Mouse (Mus musculus): ENCODE measurements around the gene Spink2. TPM values are rescaled to one million over a fixed set of nuclear protein-coding genes. Genes with fewer than 3 reads are reported as not detected.
"Not testable (repeated sequence)": the region's sequence is repeated elsewhere in the genome, so short reads cannot be mapped to it uniquely, and the experiment has no call there.

Gene Spink2
- polyA plus RNA-seq, 1 experiment from 2014 or later: 0.32 TPM

- DNase-seq: peak; percentile 75
- WGBS: 45% methylated on average over 3 of the region's 3 CpGs
These were observed 17.3 kb downstream of the Spink2 start for GRCm38 (mm10) chr5:77193951-77194350.

GRCm38 (mm10) chr5:77193266-77193665, 18.0 kb downstream of the Spink2 start:
- no peak overlapping the region for H3K9ac ChIP-seq
- H3K4me3 ChIP-seq (ENCODE audit: low read depth, low read length): no peak overlapping the region
- peak; percentile 24 for DNase-seq
- no peak overlapping the region for H3K27ac ChIP-seq (ENCODE audit: low read depth)
- no peaks in the 10 kb centered on the region for H3K36me3 ChIP-seq (ENCODE audit: insufficient read depth)
- ATAC-seq (ENCODE audit: insufficient read depth): no peak
- no peak overlapping the region for H3K4me2 ChIP-seq
- WGBS: 59% methylated on average over 4 of the region's 4 CpGs
- no peaks in the 10 kb centered on the region for H3K9me3 ChIP-seq (ENCODE audit: low read depth, low read length)
- no peaks in the 10 kb centered on the region for H3K27me3 ChIP-seq (ENCODE audit: insufficient read depth, low read length)
- no peaks in the 10 kb centered on the region for H3K4me1 ChIP-seq (ENCODE audit: insufficient read depth)
- TF ChIP-seq CTCF (IDR thresholded peaks at IDR 0.05; ENCODE audit: low read depth): no peak

More at GRCm38 (mm10) chr5:77193951-77194350, 17.3 kb downstream of the Spink2 start:
- H3K27ac ChIP-seq (ENCODE audit: low read depth): no peak overlapping the region
- H3K4me2 ChIP-seq: no peak overlapping the region
- H3K9ac ChIP-seq: no peak overlapping the region
- no peaks in the 10 kb centered on the region for H3K9me3 ChIP-seq (ENCODE audit: low read depth, low read length)
- ATAC-seq (ENCODE audit: insufficient read depth): no peak
- no peaks in the 10 kb centered on the region for H3K27me3 ChIP-seq (ENCODE audit: insufficient read depth, low read length)
- peak; percentile 63 for TF ChIP-seq CTCF (IDR thresholded peaks at IDR 0.05; ENCODE audit: low read depth)
- no peak overlapping the region for H3K4me3 ChIP-seq (ENCODE audit: low read depth, low read length)
- no peaks in the 10 kb centered on the region for H3K4me1 ChIP-seq (ENCODE audit: insufficient read depth)
- H3K36me3 ChIP-seq (ENCODE audit: insufficient read depth): no peaks in the 10 kb centered on the region

DNA sequence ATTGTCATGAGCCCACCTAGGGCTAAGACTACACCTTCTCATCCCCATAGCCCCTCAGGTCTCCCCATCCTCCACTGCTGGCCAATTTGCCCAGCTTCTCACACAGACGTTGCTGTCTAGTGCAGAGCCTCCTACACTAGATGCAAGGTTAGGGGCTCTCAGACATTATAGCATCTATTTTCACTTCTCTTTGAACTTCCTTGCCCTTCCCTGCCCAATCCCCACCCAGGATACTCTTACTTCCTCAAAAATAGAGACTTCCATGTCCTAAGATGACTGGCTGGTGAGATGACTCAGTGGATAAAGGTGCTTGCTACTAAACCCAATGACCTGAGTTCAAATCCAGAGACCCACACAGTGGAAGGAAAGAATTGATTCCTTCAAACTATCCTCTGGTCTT, 19.6 kb downstream of the Spink2 start:
- ATAC-seq (ENCODE audit: insufficient read depth): no peak
- H3K4me2 ChIP-seq: no peak overlapping the region
- H3K9ac ChIP-seq: no peak overlapping the region
- no peak overlapping the region for H3K27ac ChIP-seq (ENCODE audit: low read depth)
- H3K4me3 ChIP-seq (ENCODE audit: low read depth, low read length): no peak overlapping the region
- 63% methylated on average over 1 of the region's 1 CpGs for WGBS
- no peaks in the 10 kb centered on the region for H3K36me3 ChIP-seq (ENCODE audit: insufficient read depth)
- H3K9me3 ChIP-seq (ENCODE audit: low read depth, low read length): no peaks in the 10 kb centered on the region
- TF ChIP-seq CTCF (IDR thresholded peaks at IDR 0.05; ENCODE audit: low read depth): no peak
- no peaks in the 10 kb centered on the region for H3K27me3 ChIP-seq (ENCODE audit: insufficient read depth, low read length)
- no peak for DNase-seq
- no peaks in the 10 kb centered on the region for H3K4me1 ChIP-seq (ENCODE audit: insufficient read depth)

DNA sequence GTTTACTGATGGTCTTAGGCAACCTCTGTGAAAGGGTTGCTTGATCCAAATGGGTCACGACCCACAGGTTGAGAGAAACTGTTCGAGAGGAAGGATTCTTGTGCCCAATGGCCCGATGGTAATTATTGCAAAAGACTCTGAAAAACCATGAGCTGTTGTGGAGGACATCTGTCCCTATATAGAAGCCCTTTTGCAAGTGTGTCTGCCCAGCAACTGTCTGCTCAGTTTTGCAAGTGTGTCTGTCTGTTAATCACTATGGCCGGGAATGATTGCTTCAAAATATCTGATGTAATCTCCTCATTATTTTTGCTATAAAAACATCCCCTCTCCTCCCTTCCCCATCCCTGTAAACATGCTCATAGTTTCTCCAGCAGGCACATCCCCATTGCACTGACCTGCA, 20.2 kb downstream of the Spink2 start:
- ATAC-seq (ENCODE audit: insufficient read depth) (no peak), DNase-seq (no peak)
- Histone ChIP-seq H3K27ac (ENCODE audit: low read depth) (no peak overlapping the region), H3K9me3 (ENCODE audit: low read depth, low read length) (no peaks in the 10 kb centered on the region), H3K4me2 (no peak overlapping the region), H3K9ac (no peak overlapping the region), H3K36me3 (ENCODE audit: insufficient read depth) (no peaks in the 10 kb centered on the region), H3K4me3 (ENCODE audit: low read depth, low read length) (no peak overlapping the region), H3K27me3 (ENCODE audit: insufficient read depth, low read length) (no peaks in the 10 kb centered on the region), H3K4me1 (ENCODE audit: insufficient read depth) (no peaks in the 10 kb centered on the region)
- WGBS: 65% methylated on average over 4 of the region's 4 CpGs
- TF ChIP-seq CTCF (IDR thresholded peaks at IDR 0.05; ENCODE audit: low read depth): no peak

- TF ChIP-seq CTCF (IDR thresholded peaks at IDR 0.05; ENCODE audit: low read depth): no peak
- 56% methylated on average over 3 of the region's 3 CpGs for WGBS
These were observed 22.5 kb downstream of the Spink2 start for GRCm38 (mm10) chr5:77188738-77189137.

GRCm38 (mm10) chr5:77185351-77185750, 25.9 kb downstream of the Spink2 start:
- no peaks in the 10 kb centered on the region for H3K9me3 ChIP-seq (ENCODE audit: low read depth, low read length)
- no peak overlapping the region for H3K4me2 ChIP-seq
- no peak for TF ChIP-seq CTCF (IDR thresholded peaks at IDR 0.05; ENCODE audit: low read depth)
- H3K27ac ChIP-seq (ENCODE audit: low read depth): no peak overlapping the region
- no peaks in the 10 kb centered on the region for H3K36me3 ChIP-seq (ENCODE audit: insufficient read depth)
- no peaks in the 10 kb centered on the region for H3K27me3 ChIP-seq (ENCODE audit: insufficient read depth, low read length)
- H3K9ac ChIP-seq: no peak overlapping the region
- H3K4me3 ChIP-seq (ENCODE audit: low read depth, low read length): no peak overlapping the region
- H3K4me1 ChIP-seq (ENCODE audit: insufficient read depth): no peaks in the 10 kb centered on the region
- 84% methylated on average over 3 of the region's 3 CpGs for WGBS
- DNase-seq (no peak), ATAC-seq (ENCODE audit: insufficient read depth) (no peak)

More at GRCm38 (mm10) chr5:77188738-77189137, 22.5 kb downstream of the Spink2 start:
- H3K9ac ChIP-seq: no peak overlapping the region
- H3K27me3 ChIP-seq (ENCODE audit: insufficient read depth, low read length): no peaks in the 10 kb centered on the region
- H3K9me3 ChIP-seq (ENCODE audit: low read depth, low read length): no peaks in the 10 kb centered on the region
- no peak overlapping the region for H3K4me3 ChIP-seq (ENCODE audit: low read depth, low read length)
- no peak overlapping the region for H3K27ac ChIP-seq (ENCODE audit: low read depth)
- DNase-seq (no peak), ATAC-seq (ENCODE audit: insufficient read depth) (no peak)
- H3K4me2 ChIP-seq: no peak overlapping the region
- no peaks in the 10 kb centered on the region for H3K4me1 ChIP-seq (ENCODE audit: insufficient read depth)
- no peaks in the 10 kb centered on the region for H3K36me3 ChIP-seq (ENCODE audit: insufficient read depth)

GRCm38 (mm10) chr5:77183876-77184275, 27.4 kb downstream of the Spink2 start:
- not testable (repeated sequence) for DNase-seq; H3K4me1 ChIP-seq (ENCODE audit: insufficient read depth); H3K27ac ChIP-seq (ENCODE audit: low read depth); H3K36me3 ChIP-seq (ENCODE audit: insufficient read depth); H3K9ac ChIP-seq; H3K9me3 ChIP-seq (ENCODE audit: low read depth, low read length); H3K4me3 ChIP-seq (ENCODE audit: low read depth, low read length); H3K4me2 ChIP-seq; H3K27me3 ChIP-seq (ENCODE audit: insufficient read depth, low read length); ATAC-seq (ENCODE audit: insufficient read depth)
- WGBS: 61% methylated on average over 5 of the region's 5 CpGs

DNA sequence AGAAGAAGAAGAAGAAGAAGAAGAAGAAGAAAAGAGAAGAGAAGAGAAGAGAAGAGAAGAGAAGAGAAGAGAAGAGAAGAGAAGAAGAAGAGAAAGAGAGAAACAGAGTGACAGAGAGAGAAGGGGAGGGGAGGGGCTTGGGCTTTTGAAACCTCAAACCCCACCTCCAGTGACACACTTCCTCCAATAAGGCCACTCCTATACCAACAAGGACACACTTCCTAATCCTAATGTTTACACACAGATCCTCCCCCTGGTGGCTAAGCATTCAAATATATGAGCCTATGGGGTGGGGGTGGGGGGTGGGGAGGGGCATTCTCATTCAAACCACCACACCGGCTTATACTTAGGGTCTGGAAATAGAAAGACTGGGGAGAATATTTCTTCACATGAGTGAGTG, 27.9 kb downstream of the Spink2 start:
- Histone ChIP-seq H3K4me3 (ENCODE audit: low read depth, low read length) (no peak overlapping the region), H3K4me1 (ENCODE audit: insufficient read depth) (no peaks in the 10 kb centered on the region), H3K27ac (ENCODE audit: low read depth) (no peak overlapping the region), H3K4me2 (no peak overlapping the region), H3K9me3 (ENCODE audit: low read depth, low read length) (no peaks in the 10 kb centered on the region), H3K9ac (no peak overlapping the region), H3K36me3 (ENCODE audit: insufficient read depth) (no peaks in the 10 kb centered on the region), H3K27me3 (ENCODE audit: insufficient read depth, low read length) (no peaks in the 10 kb centered on the region)
- ATAC-seq (ENCODE audit: insufficient read depth): no peak
- 65% methylated on average over 1 of the region's 1 CpGs for WGBS
- no peak for TF ChIP-seq CTCF (IDR thresholded peaks at IDR 0.05; ENCODE audit: low read depth)
- no peak for DNase-seq

Measured in lung, embryonic 14.5 days (tissue).